Mouse (Mus musculus): Measurements from ENCODE around the gene Fam69b.

Fam69b gene

DNA sequence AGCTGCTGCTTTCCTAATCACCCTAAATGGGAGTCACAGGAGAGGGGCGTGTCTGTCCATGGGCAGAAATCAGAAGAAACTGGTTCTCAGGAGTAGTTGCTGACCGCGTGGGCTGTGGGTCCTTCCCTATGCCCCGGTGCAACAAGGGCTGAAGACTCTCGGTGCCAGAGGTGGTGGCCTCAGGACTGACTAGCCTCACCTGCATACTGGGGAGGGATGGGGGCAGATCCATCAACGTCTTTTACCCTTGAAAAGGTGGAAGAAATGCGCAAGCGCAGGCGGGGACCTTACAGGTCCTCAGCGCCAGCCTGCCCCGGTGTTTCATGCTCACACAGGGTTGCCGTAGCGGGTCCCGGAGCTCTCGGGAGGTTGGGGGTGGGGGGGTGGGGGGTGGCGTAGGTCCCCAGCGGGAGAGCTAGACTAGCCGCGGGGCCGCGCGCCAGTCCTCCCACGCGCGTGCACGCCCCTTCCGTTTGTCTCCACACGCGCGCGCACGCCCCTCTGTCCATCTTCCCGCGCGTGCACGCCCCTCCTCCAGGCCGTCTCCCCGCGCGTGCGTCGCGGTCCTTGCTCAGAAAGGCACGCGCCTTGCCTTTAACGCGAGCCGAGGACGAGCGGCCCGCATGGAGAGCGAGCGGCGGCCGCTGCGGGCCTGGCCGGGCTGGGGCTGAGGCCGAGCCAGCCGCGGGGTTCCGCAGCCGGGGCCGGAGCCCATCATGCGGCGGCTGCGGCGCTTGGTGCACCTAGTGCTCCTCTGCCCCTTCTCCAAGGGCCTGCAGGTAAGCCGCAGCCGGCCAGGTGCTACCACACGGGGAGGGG lies at the start of gene Fam69b:
Gene Fam69b (plus strand): TSS at position 537 of the 819 bp plus-strand sequence.
- DNase-seq (ENCODE audit: inconsistent age in 2 of 2, low spot score in 1 of 2): peak; percentile 77 to 89

DNA sequence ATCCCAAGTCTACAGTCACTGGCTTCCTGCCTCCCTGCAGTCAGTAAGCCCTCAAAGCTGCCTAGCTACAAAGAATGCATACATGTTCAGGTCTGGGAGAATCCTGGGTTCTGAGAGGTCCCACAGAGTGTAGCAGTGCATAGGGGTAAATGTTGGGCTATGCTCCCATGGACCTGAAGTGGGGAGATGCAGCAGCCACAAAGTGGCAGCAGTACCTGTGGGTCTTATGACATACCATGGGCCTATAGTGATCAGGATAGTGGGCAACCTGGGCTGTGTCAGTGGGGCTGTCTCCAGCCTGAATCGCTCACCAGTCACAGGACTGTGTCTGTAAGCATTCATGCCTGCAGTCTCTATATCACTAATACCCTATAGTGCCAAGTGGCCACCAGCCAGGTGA lies 48.5 kb upstream of the Fam69b start, which contains the start of gene Egfl7:
Gene Egfl7 (plus strand): TSS at position 301 of the 400 bp plus-strand sequence.
- DNase-seq (ENCODE audit: inconsistent age in 2 of 2, low spot score in 1 of 2): no peak

GRCm38 (mm10) chr2:26580751-26581150 lies 47.5 kb upstream of the Fam69b start:
- peak; percentile 30 to 66 for DNase-seq (ENCODE audit: inconsistent age in 2 of 2, low spot score in 1 of 2)

GRCm38 (mm10) chr2:26582203-26582602 lies 46.1 kb upstream of the Fam69b start:
- DNase-seq (ENCODE audit: inconsistent age in 2 of 2, low spot score in 1 of 2): peak; percentile 44 to 57

DNA sequence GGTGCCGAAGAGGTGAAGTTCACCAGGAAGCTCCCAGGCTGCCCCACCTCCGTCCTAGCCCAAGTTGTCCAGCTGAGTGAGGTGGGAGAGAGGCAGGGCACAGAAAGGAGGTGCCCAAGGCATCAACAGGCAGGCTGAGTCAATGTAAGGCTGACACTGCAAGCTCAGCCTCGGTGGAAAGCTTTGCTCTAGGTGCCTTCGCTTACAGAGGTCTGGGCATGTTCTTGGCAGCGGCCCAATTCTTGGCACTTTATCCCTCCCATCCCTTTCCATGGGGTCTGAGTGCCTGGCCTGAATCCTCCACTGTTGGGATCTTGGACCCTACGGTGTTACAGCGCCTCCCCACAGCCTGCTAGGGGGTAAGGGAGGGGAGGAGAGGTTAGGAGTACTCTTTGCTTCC lies 45.5 kb upstream of the Fam69b start:
- peak; percentile 15 to 52 for DNase-seq (ENCODE audit: inconsistent age in 2 of 2, low spot score in 1 of 2)

- peak; percentile 73 to 85 for DNase-seq (ENCODE audit: inconsistent age in 2 of 2, low spot score in 1 of 2)
These were observed 44.6 kb upstream of the Fam69b start for GRCm38 (mm10) chr2:26583640-26584039.

GRCm38 (mm10) chr2:26585713-26586112 lies 42.5 kb upstream of the Fam69b start:
- no peak for DNase-seq (ENCODE audit: inconsistent age in 2 of 2, low spot score in 1 of 2)

DNA sequence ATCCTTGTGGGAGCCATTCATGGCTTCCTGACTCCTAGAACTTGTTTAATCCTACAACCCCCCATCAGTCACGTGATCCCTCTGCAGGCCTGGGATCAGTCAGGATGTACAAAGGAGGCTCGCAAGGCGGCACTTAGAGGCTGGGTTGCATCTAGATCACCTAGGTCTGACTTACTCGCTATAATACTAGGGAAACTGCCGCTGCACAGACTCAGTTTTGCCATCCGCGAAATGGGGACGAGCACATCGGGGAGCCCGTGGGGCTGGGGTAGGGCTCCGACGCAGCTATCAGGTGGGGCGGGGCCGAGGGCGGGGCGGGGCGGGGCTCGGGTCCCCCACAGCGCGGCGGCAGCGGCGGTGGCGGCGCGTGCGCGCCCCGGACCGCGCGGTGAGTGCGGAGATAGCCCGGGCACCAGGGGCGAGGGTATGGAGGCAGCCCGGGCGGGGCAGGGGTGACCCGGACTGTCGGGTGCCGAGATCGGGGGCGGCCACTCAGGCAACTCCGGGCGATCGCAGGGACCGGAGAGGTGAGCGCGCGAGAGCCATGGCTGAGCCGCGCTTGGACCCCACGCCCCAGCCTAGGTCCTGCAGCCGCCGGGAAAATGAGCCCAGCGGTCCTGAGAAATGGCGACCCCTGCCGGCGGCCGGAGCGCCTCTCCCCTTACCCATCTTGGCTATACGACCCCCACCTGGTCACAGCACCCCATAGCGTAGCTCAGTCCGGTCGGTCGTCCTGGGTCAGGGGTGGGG lies 41.8 kb upstream of the Fam69b start, which contains the start of gene Gm20532:
Gene Gm20532 (plus strand): TSS at position 346 of the 750 bp plus-strand sequence.
- DNase-seq (ENCODE audit: inconsistent age in 2 of 2, low spot score in 1 of 2): peak; percentile 70 to 88

- DNase-seq (ENCODE audit: inconsistent age in 2 of 2, low spot score in 1 of 2): no peak
These were observed 41.2 kb upstream of the Fam69b start for GRCm38 (mm10) chr2:26587044-26587405.

DNA sequence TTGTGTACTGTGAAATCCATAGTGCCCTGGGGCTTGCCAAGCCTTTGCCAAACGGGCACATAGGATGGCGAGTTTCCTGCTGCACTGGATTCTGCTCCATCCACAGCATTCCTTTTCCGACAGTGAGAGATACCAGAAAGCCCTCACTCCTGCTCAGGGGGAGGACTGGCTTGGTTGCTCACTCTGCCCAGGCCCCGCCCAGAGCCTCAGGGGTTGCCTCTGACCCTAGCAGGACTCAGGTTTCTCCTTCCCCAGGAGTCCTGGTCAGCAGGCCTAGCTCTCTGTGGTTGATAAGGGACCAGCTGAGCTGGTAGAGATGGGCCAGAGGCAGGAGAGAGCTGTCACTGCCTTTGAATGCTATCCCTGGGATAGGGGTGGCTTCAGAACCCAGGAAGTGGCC lies 39.7 kb upstream of the Fam69b start:
- DNase-seq (ENCODE audit: inconsistent age in 2 of 2, low spot score in 1 of 2): peak; percentile 13 to 44

GRCm38 (mm10) chr2:26589284-26589683 lies 39.0 kb upstream of the Fam69b start:
- peak; percentile 17 to 62 for DNase-seq (ENCODE audit: inconsistent age in 2 of 2, low spot score in 1 of 2)

GRCm38 (mm10) chr2:26590282-26590681 lies 38.0 kb upstream of the Fam69b start:
- DNase-seq (ENCODE audit: inconsistent age in 2 of 2, low spot score in 1 of 2): peak in 1 of 2 experiments; percentile 15

DNA sequence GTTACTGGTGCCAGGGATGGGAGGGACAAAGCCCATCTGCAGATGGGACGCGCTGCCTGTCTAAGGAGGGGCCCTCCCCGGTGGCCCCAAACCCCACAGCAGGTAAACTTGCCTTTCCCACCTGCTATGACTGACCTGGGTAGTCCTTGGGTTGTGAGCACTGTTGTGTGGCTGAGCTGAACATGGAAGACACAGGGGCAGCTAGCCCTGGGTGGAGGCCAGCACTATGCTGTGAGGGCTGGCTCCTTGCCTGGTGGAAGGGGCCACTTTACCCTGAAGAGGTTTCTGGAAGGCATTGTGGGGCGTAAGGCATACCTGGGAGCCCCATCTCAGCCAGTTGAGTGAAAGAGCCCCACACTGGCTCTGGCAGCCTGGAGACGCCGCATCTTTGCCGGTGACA lies 37.3 kb upstream of the Fam69b start:
- peak; percentile 8 to 63 for DNase-seq (ENCODE audit: inconsistent age in 2 of 2, low spot score in 1 of 2)

DNA sequence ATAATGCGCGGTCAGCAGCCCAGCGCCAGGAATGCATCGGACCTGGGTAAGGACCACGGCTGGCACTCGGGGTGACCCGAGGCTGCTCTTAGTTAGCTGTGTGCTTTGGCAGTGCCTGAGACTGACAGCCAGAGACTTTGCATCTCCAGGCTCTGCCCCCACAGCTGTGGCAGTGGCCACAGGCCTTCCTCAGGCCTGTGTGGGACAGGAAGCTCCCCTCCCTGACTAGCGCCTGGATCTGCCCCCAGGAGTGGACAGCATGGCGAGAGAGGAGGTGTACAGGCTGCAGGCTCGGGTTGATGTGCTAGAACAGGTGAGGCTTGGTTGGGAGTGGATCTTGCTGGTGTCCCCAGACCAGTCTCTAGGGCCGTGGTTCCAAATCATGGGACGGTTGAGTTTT lies 36.8 kb upstream of the Fam69b start:
- DNase-seq (ENCODE audit: inconsistent age in 2 of 2, low spot score in 1 of 2): peak; percentile 8 to 61

DNA sequence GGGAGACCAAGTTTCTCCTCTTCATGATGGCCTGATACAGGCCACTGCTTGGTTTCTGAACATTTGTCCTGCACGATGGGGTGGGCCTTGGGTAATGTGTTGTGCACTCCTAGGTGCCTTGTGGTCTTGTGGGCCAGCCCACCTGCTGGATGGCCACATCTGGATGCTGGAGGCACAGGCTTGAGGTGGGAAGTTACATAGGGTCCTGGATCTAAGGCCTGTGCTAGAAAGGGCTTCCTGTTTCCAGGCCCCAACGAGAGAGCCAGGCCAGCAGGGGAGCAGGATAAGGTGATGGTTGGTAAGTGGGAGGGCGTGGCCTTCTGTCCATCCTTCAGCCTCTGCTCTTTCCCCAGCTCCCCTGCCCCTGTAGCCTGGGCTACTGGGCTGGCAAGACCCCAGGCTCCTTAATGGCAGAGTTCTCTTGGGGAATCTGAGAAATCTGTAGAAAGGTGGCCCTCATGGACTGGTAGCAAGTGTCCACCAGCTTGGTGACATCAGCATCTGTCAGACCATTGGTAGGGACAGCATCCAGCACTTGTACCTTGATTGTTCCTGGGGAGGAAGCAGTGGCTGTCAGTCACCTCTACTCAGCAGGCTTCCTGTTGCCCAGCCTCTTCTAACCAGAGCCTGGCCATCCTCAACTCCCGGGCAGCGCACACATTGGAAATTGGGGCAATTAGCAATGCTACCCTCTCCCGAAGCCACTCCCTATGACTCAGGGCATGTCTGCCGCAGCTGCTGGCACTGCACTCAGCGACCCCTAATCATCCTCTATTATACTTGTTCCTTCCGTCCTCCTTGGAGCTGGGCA lies 34.8 kb upstream of the Fam69b start:
- peak; percentile 23 to 57 for DNase-seq (ENCODE audit: inconsistent age in 2 of 2, low spot score in 1 of 2)

- DNase-seq (ENCODE audit: inconsistent age in 2 of 2, low spot score in 1 of 2): peak; percentile 55 to 86
These were observed 34.3 kb upstream of the Fam69b start for GRCm38 (mm10) chr2:26594022-26594346.

DNA sequence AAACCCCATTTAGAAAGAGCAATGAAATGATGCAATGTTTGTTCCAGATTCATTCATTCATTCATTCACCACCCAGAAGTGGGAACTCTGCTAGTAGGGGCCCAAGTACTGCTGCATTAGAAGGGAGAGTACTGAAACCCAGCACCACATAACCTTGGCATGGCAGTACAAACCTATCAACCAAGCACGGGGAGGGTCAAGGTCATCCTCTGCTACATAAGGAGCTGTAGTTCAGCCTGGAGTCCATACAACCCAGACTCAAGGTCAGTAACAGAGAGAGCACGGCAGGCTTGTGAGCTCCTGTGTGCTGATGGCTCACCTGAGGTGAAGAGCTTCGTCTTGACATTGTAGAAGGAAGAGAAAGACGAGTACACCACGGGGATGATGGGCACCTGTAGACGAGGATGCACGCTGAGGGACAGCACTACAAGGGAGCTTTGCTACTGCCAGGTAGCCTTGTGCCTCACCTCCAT lies 33.8 kb upstream of the Fam69b start:
- peak in 1 of 2 experiments; percentile 19 for DNase-seq (ENCODE audit: inconsistent age in 2 of 2, low spot score in 1 of 2)

DNA sequence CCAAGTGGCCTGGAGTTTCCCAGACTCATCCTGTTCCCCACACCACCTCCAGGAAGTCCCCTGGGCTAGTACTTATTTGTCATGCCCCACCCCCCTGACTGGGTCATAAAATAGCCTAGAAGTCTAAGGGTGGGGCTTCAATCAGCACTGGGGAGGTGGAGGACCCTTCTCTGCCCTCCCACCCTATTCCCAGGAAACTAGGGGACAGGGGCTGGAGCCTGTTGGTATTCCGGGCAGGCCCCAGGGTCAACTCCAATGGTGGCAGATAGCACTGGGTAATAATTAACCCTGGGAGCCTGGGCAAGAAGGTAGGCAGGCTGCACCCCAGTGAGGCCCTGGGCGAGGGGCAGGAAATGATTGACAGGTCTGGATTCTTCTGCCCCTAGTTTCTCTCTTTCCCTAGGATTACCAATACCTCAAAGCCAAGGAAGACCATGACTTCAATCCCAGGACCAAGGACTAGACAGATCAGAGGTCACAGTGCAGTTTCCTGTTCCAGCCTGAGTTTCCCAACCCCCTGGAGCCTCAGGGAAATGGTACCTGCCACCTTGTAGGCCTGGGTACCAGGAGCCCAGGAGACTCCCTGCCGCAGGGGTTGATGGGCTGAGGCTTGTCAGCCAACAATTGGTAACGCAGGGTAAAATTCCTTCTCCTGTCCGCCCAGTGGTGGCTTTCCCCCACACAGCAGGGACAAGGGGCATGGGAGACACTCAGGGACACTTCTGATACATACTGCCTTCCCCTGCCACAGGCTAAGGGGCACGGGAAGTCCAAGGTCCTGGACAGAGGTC lies 33.1 kb upstream of the Fam69b start:
- peak in 1 of 2 experiments; percentile 57 for DNase-seq (ENCODE audit: inconsistent age in 2 of 2, low spot score in 1 of 2)

- DNase-seq (ENCODE audit: inconsistent age in 2 of 2, low spot score in 1 of 2): peak in 1 of 2 experiments; percentile 48
These were observed 32.4 kb upstream of the Fam69b start for GRCm38 (mm10) chr2:26595725-26596435.

DNA sequence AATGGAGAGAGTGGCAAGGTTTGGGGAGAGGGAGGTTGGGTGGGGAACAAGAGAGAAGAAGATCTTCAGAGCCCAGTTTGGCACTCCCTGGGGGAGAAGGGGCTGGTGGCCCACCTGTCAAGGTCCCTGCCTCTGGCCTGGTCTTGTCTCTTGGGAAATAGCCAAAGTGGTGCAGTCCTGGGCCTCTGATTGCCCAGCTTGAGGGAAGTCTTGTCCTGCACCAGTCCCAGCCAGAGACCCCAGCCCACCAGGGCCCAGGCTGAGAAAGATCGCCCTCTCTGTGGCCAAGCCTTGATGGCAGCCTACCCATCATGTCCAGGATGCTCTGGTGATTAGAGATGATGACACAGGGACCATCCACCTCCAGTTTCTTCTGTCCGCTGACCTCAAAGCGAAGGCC lies 31.4 kb upstream of the Fam69b start:
- DNase-seq (ENCODE audit: inconsistent age in 2 of 2, low spot score in 1 of 2): peak in 1 of 2 experiments; percentile 35

Measured in adrenal gland, adult (tissue).